Mouse (Mus musculus): ENCODE measurements at regions not wholly inside any gene's neighbourhood (a gene's known extent, or its start where the extent isn't known, plus 50 kb on each side); places are given as distances from the start of the nearest gene placed in this dataset.
A peak's percentile ranks its signal among the peaks of the same experiment; 100 is the strongest.

- TF ChIP-seq EP300 (IDR thresholded peaks at IDR 0.05) (peak; percentile 74), CTCF (IDR thresholded peaks at IDR 0.05) (no peak)
Measured at GRCm38 (mm10) chr10:111365011-111365410, 66.5 kb downstream of the Bbs10 start.

Data from lung, postnatal 0 days (tissue).